Mouse (Mus musculus) ovary, adult 10 weeks (tissue): ENCODE measurements around the gene Ptger1. TPM values are rescaled to one million over a fixed set of nuclear protein-coding genes. Genes with fewer than 3 reads are reported as not detected.

Experiments
- polyA plus RNA-seq: library from polyadenylated mRNA; stranded (reverse); fragments of 350-450 nt; fragmentation: Illumina TruSeq; extraction: RNeasy Lipid Tissue Mini Kit (QIAGEN cat#74804); gene quantifications from one replicate; pipeline ENCODE4 v1.2.3, GENCODE M21; 2014

The Ptger1 gene
- polyA plus RNA-seq = 0.60 TPM

GRCm38 (mm10) chr8:83665969-83666865 lies at the start of gene Ptger1:
Gene Ptger1, plus strand, starts transcription at chr8:83666678.

GRCm38 (mm10) chr8:83652030-83652743 lies 14.3 kb upstream of the Ptger1 start, which contains the start of gene Gipc1:
Gene Gipc1, plus strand, starts transcription at chr8:83652677.

DNA sequence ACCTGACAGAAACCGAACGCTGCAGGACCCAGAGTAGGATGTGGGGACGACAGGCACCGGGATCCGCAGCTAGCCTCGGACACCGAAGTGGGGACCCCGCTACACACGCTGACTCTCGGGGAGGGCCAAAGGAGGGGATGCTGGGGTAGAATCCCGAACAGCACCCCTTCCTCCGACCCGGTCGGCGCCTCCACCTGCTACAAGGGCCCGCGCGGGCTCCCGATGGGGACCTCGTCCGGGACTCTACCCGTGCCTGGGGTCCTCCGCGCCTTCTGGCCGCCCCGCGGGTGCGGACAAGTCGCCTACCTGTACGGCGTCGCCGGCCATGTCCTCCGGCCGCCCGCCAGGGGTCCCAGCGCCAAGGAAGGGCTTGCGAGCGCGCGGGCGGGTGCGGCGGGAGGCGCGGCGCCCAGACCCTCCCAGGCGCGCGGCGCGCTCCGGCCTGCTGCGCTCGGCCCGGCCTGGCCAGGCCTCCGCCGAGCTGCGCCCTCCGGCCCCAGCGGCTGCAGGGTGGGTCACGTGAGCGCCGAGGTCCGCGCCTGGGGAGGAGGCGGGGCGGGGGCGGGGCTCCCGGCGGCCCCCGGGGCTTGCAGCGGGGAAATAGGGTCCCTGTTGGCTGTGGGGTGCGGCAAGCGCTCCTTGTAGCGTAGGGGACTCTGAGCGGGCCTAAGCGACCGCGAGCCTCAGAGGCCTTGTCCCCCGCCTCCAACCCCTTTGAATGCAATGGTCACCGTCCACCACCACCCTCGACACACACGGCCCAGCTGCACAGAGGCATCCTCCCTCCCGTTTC lies 32.4 kb downstream of the Ptger1 start, which contains the start of gene Pkn1:
Pkn1 (minus strand) TSS at position 519 of the 793 bp plus-strand sequence.

DNA sequence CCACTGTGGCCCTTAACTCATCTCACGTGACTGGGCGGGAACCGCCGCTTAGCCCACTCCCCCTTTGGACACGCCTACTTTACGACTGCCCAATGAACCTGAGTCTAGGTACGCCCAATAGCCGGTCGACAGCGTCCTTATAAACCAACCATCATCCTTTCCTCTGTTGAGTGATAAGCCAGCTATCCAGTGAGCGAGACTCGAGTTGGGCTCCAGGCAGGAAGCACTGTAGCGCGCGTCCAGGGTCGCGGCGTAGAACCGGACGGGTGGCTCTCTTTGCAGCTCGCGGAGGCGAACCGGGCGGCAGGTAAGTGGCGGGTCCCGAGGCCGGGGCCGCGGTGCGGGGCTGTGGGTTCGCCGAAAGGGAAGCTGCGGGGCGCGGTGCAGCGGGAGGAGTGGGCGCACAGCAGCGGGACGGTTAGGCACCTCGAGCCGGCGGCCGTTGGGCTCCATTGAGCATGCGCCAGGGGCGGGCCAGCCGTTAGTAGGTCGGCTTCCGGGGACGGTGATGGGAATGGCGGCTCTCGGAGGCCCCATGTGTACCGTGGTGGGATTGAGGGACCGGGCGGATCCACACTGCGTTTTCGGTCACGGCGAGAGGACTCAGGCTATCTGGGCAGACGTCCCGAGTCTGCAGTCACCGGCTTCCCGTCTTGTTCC lies 48.7 kb downstream of the Ptger1 start, which contains the start of gene Ddx39:
Ddx39 (plus strand) TSS at position 147 of the 660 bp plus-strand sequence.

Other genes with a start within 250 kb of the Ptger1 start
- 263 TPM for gene Scoc, start 208.3 kb upstream of the Ptger1 start, polyA plus RNA-seq
- not detected for gene Olfr370, start 130.9 kb upstream of the Ptger1 start, polyA plus RNA-seq
- gene Ndufb7, start 100.0 kb upstream of the Ptger1 start, polyA plus RNA-seq = 0.11 TPM
- gene Tecr, start 58.7 kb upstream of the Ptger1 start, polyA plus RNA-seq = 35.7 TPM
- 19.0 TPM for gene Dnajb1, start 58.5 kb upstream of the Ptger1 start, polyA plus RNA-seq
- gene Gipc1, start 14.0 kb upstream of the Ptger1 start, polyA plus RNA-seq = not detected
- gene Pkn1, start 32.5 kb downstream of the Ptger1 start, polyA plus RNA-seq = 6.3 TPM
- 5.0 TPM for gene Ddx39, start 48.5 kb downstream of the Ptger1 start, polyA plus RNA-seq
- gene Adgre5, start 74.6 kb downstream of the Ptger1 start, polyA plus RNA-seq = 7.8 TPM
- gene Adgrl1, start 233.4 kb downstream of the Ptger1 start, polyA plus RNA-seq = 6.3 TPM